Mouse (Mus musculus): ENCODE data around the gene Lgalsl.

DNA sequence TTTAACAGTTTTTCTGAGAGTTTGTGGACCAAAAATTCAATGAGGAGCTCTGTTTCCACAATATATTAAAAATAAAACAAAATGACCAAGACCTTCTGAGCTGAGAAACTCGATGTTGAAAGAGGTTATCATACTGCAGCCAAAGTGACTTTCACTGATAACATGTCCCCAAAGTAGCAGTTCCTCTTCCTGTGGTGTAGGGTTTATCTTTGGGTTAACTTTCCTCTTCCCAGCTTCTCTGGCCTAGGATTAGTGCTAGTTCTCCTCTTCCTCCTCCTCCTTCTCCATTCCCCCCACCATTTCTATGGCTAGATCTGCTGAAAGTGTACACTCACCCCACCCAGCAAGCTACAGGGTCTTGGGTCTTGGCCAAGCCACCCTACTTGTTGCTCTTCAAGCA is 52.6 kb downstream of the Lgalsl start:
- no peak for TF ChIP-seq POLR2A (IDR thresholded peaks at IDR 0.05; ENCODE audit: insufficient read depth, low read depth, low read length)
- TF ChIP-seq CTCF (IDR thresholded peaks at IDR 0.05; ENCODE audit: insufficient read depth, low read depth, low read length), result no peak
